In genomic region chr3:154683667-154684066, GRCm38 (mm10) we compare ENCODE assay signal across 26 mouse cellular contexts. TPM values are rescaled to one million over a fixed set of nuclear protein-coding genes. Genes with fewer than 3 reads are reported as not detected.
DNase-seq lines count a peak whose midpoint lies in the region; ATAC-seq and TF ChIP-seq lines count a peak whose summit lies in the region.
"Had no signal": no experiment of that assay in that cellular context is flagged by ENCODE, and none has a peak within 500 bp of the region (broad histone marks: within the 10 kb centered on the region; RNA-seq: fewer than 3 reads in every experiment).

No protein-coding gene starts in this region.

- H3K4me3 ChIP-seq in intestine, embryonic 14.5 days (ENCODE audit: low read depth, low read length), result no peak overlapping the region
- H3K4me3 ChIP-seq in intestine, postnatal 0 days (ENCODE audit: low read depth, low read length), result no peak overlapping the region
- H3K4me3 ChIP-seq in CH12.LX (replicated peaks in 1 of 3; ENCODE audit: low read depth in 2 of 3, low read length in 2 of 3, poor library complexity in 1 of 3), result no peak overlapping the region
- H3K4me3 ChIP-seq in hindbrain, embryonic 10.5 days, result no peak overlapping the region
- H3K4me3 ChIP-seq: embryonic facial prominence, embryonic 12.5 days; embryonic facial prominence, embryonic 15.5 days; heart, embryonic 13.5 days; hindbrain, embryonic 12.5 days; hindbrain, embryonic 15.5 days; kidney, embryonic 15.5 days had no signal

- no peak for ATAC-seq in intestine, embryonic 14.5 days (replicated peaks; ENCODE audit: low FRiP score, low TSS enrichment, low read depth)
- ATAC-seq in intestine, postnatal 0 days, result no peak
- peak; percentile 68 for ATAC-seq in inflammation-experienced regulatory T-cells, adult 6 months
- ATAC-seq: forebrain, embryonic 14.5 days; forebrain, postnatal 0 days had no signal

- no peak overlapping the region for H3K4me2 ChIP-seq in intestine, embryonic 14.5 days (ENCODE audit: low read length)
- no peak overlapping the region for H3K4me2 ChIP-seq in intestine, postnatal 0 days (replicated peaks; ENCODE audit: low read depth)
- no peak overlapping the region for H3K4me2 ChIP-seq in CH12.LX (ENCODE audit: insufficient read depth, low read depth, poor library complexity, severe bottlenecking)
- H3K4me2 ChIP-seq: embryonic facial prominence, embryonic 12.5 days; embryonic facial prominence, embryonic 15.5 days; heart, embryonic 13.5 days; hindbrain, embryonic 12.5 days; hindbrain, embryonic 15.5 days; kidney, embryonic 15.5 days had no signal

- no peaks in the 10 kb centered on the region for H3K79me2 ChIP-seq in CH12.LX (replicated peaks; ENCODE audit: control insufficient read depth, extremely low read depth, insufficient read depth, poor library complexity, severe bottlenecking)

- in situ Hi-C loops in CH12.LX (cut with MboI; ENCODE audit: low pct_ligation_motif_present, low pct_unique_long_range_greater_than_20kb, low sequenced_read_pairs), result no loop called here

- H3K9me3 ChIP-seq in intestine, embryonic 14.5 days (ENCODE audit: control insufficient read depth, low read length), result no peaks in the 10 kb centered on the region
- no peaks in the 10 kb centered on the region for H3K9me3 ChIP-seq in intestine, postnatal 0 days (ENCODE audit: control insufficient read depth)
- H3K9me3 ChIP-seq in CH12.LX (replicated peaks; ENCODE audit: low read length), result no peaks in the 10 kb centered on the region
- H3K9me3 ChIP-seq in hindbrain, embryonic 10.5 days, result no peaks in the 10 kb centered on the region
- H3K9me3 ChIP-seq: embryonic facial prominence, embryonic 12.5 days; embryonic facial prominence, embryonic 15.5 days; heart, embryonic 13.5 days; hindbrain, embryonic 12.5 days; hindbrain, embryonic 15.5 days; kidney, embryonic 15.5 days had no signal

- no peak overlapping the region for H3K27ac ChIP-seq in intestine, embryonic 14.5 days (ENCODE audit: low read depth)
- H3K27ac ChIP-seq in intestine, postnatal 0 days (ENCODE audit: low read depth, low read length), result no peak overlapping the region
- H3K27ac ChIP-seq in CH12.LX (ENCODE audit: insufficient read depth, low read depth), result no peak overlapping the region
- no peak overlapping the region for H3K27ac ChIP-seq in hindbrain, embryonic 10.5 days
- H3K27ac ChIP-seq: embryonic facial prominence, embryonic 12.5 days; embryonic facial prominence, embryonic 15.5 days; heart, embryonic 13.5 days; hindbrain, embryonic 12.5 days; hindbrain, embryonic 15.5 days; kidney, embryonic 15.5 days had no signal

- H3K4me1 ChIP-seq in intestine, embryonic 14.5 days (replicated peaks; ENCODE audit: control insufficient read depth, insufficient read depth, low read length), result no peaks in the 10 kb centered on the region
- H3K4me1 ChIP-seq in intestine, postnatal 0 days (replicated peaks; ENCODE audit: control insufficient read depth, insufficient read depth, low read length), result no peaks in the 10 kb centered on the region
- H3K4me1 ChIP-seq in CH12.LX (ENCODE audit: control insufficient read depth in 1 of 2, insufficient read depth in 2 of 2), result peaks cover 4 to 18% of the 10 kb centered on the region in 2 experiments; a peak in 3 of 4 replicates
- no peaks in the 10 kb centered on the region for H3K4me1 ChIP-seq in hindbrain, embryonic 10.5 days (replicated peaks)
- H3K4me1 ChIP-seq: embryonic facial prominence, embryonic 12.5 days; embryonic facial prominence, embryonic 15.5 days; heart, embryonic 13.5 days; hindbrain, embryonic 12.5 days; hindbrain, embryonic 15.5 days; kidney, embryonic 15.5 days had no signal

- TF ChIP-seq RAD21 in CH12.LX (IDR thresholded peaks at IDR 0.05; ENCODE audit: low read depth, low read length), result no peak

- peak; percentile 2 for DNase-seq in intestine, embryonic 14.5 days (ENCODE audit: low spot score)
- DNase-seq in CH12.LX (ENCODE audit: extremely low read depth), result peak; percentile 83
- no peak for DNase-seq in frontal cortex, adult 2 months (ENCODE audit: extremely low spot score in 1 of 2, low spot score in 1 of 2)
- no peak for DNase-seq in hindbrain, embryonic 10.5 days (ENCODE audit: low spot score)
- DNase-seq: adrenal gland, adult 8-10 months; adrenal gland, postnatal 25 days; cerebellum, adult 11-12 months; cerebellum, adult 8-10 months; cerebellum, postnatal 10 days; cerebellum, postnatal 36 days; forebrain, postnatal 0 days; heart, adult 18-20 months; heart, postnatal 14 days; heart, postnatal 4 days; kidney, adult 11 months; kidney, adult 8-10 months had no signal

- H3K9ac ChIP-seq in intestine, embryonic 14.5 days (ENCODE audit: low read length), result no peak overlapping the region
- H3K9ac ChIP-seq in intestine, postnatal 0 days (ENCODE audit: low read depth, low read length), result no peak overlapping the region
- no peak overlapping the region for H3K9ac ChIP-seq in CH12.LX (ENCODE audit: insufficient read depth, low read depth)
- H3K9ac ChIP-seq: embryonic facial prominence, embryonic 12.5 days; embryonic facial prominence, embryonic 15.5 days; forebrain, postnatal 0 days; heart, embryonic 13.5 days; hindbrain, embryonic 12.5 days; hindbrain, embryonic 15.5 days; kidney, embryonic 15.5 days had no signal

- dilution Hi-C loops in CH12.LX (cut with MboI; ENCODE audit: extremely low pct_ligation_motif_present, extremely low pct_unique_long_range_greater_than_20kb, low sequenced_read_pairs), result no loop called here

- no peaks in the 10 kb centered on the region for H3K27me3 ChIP-seq in intestine, embryonic 14.5 days (replicated peaks; ENCODE audit: control insufficient read depth, insufficient read depth, low read length)
- H3K27me3 ChIP-seq in intestine, postnatal 0 days (replicated peaks; ENCODE audit: control insufficient read depth, insufficient read depth, low read length), result no peaks in the 10 kb centered on the region
- peaks cover 5% of the 10 kb centered on the region for H3K27me3 ChIP-seq in CH12.LX (replicated peaks)
- no peaks in the 10 kb centered on the region for H3K27me3 ChIP-seq in hindbrain, embryonic 10.5 days (ENCODE audit: insufficient read depth, poor library complexity, severe bottlenecking)
- H3K27me3 ChIP-seq: embryonic facial prominence, embryonic 12.5 days; embryonic facial prominence, embryonic 15.5 days; hindbrain, embryonic 12.5 days; hindbrain, embryonic 15.5 days had no signal

- TF ChIP-seq POLR2A in CH12.LX (IDR thresholded peaks at IDR 0.05; ENCODE audit: low read depth, low read length), result no peak

- peak; percentile 67; the same call in 1 of the 2 replicates for TF ChIP-seq EP300 in CH12.LX (IDR thresholded peaks at IDR 0.05; ENCODE audit: low read length)

- no peak for TF ChIP-seq CTCF in intestine, postnatal 0 days (IDR thresholded peaks at IDR 0.05; ENCODE audit: low read depth)
- TF ChIP-seq CTCF in CH12.LX (conservative IDR thresholded peaks at IDR 0.05 in 1 of 2, IDR thresholded peaks at IDR 0.05 in 1 of 2; ENCODE audit: low read depth in 2 of 2, low read length in 2 of 2), result no peak

- H3K36me3 ChIP-seq in intestine, embryonic 14.5 days (ENCODE audit: control insufficient read depth, insufficient read depth, low read length), result no peaks in the 10 kb centered on the region
- H3K36me3 ChIP-seq in intestine, postnatal 0 days (ENCODE audit: control insufficient read depth, insufficient read depth), result no peaks in the 10 kb centered on the region
- no peaks in the 10 kb centered on the region for H3K36me3 ChIP-seq in CH12.LX (replicated peaks in 1 of 2; ENCODE audit: control insufficient read depth in 1 of 2, insufficient read depth in 1 of 2, low read length in 1 of 2)
- no peaks in the 10 kb centered on the region for H3K36me3 ChIP-seq in hindbrain, embryonic 10.5 days
- H3K36me3 ChIP-seq: embryonic facial prominence, embryonic 12.5 days; embryonic facial prominence, embryonic 15.5 days; heart, embryonic 13.5 days; hindbrain, embryonic 12.5 days; hindbrain, embryonic 15.5 days; kidney, embryonic 15.5 days had no signal

- 78% methylated on average over 2 of the region's 2 CpGs for WGBS in intestine, embryonic 14.5 days
- 74% methylated on average over 2 of the region's 2 CpGs for WGBS in intestine, postnatal 0 days
- WGBS in hindbrain, embryonic 10.5 days, result 83% methylated on average over 2 of the region's 2 CpGs

TF ChIP-seq in CH12.LX, 34 proteins besides CTCF, POLR2A, EP300 and RAD21:
- TF ChIP-seq JUN (IDR thresholded peaks at IDR 0.05; ENCODE audit: insufficient read depth, low read depth, low read length), result peak; percentile 42; the same call in 1 of the 2 replicates
- TF ChIP-seq TBP (conservative IDR thresholded peaks at IDR 0.05; ENCODE audit: low read depth, low read length), result no peak
- TF ChIP-seq MEF2A (IDR thresholded peaks at IDR 0.05; ENCODE audit: borderline replicate concordance, low read depth, low read length), result no peak
- peak; percentile 28; the same call in 1 of the 2 replicates for TF ChIP-seq ETS1 (conservative IDR thresholded peaks at IDR 0.05; ENCODE audit: low read depth, low read length)
- no peak for TF ChIP-seq USF1 (IDR thresholded peaks at IDR 0.05; ENCODE audit: low read depth, low read length)
- TF ChIP-seq SMC3 (IDR thresholded peaks at IDR 0.05; ENCODE audit: low read depth, low read length), result no peak
- TF ChIP-seq BHLHE40 (IDR thresholded peaks at IDR 0.05; ENCODE audit: low read depth, low read length), result 0 out of 2 replicates have a peak, but pooled peaks have one; percentile 7
- TF ChIP-seq RCOR1 (conservative IDR thresholded peaks at IDR 0.05; ENCODE audit: low read depth, low read length), result no peak
- TF ChIP-seq ZNF384 (IDR thresholded peaks at IDR 0.05; ENCODE audit: low read depth, low read length), result no peak
- peak; percentile 44; the same call in 1 of the 2 replicates for TF ChIP-seq ELF1 (IDR thresholded peaks at IDR 0.05; ENCODE audit: low read depth, low read length)
- peak; percentile 53 for TF ChIP-seq IRF4 (IDR thresholded peaks at IDR 0.05; ENCODE audit: low read depth, low read length)
- no peak for TF ChIP-seq NRF1 (IDR thresholded peaks at IDR 0.05; ENCODE audit: low read depth, low read length)
- no peak for TF ChIP-seq CHD1 (IDR thresholded peaks at IDR 0.05; ENCODE audit: low read depth, low read length)
- TF ChIP-seq KAT2A (IDR thresholded peaks at IDR 0.05; ENCODE audit: insufficient replicate concordance, low read length), result no peak
TF ChIP-seq in CH12.LX: peak in this region for 5.

RNA-seq across cellular contexts. Expression of gene Erich3, which starts 20.0 kb away (rescaled TPM):
- 0.09 and 0.55 TPM in 2 replicates for polyA plus RNA-seq in intestine, embryonic 14.5 days (2014; fragmentation: Nextera tagmentation; extraction: Ambion mirVana)
- 0.08 and 0.12 TPM in 2 replicates for polyA plus RNA-seq in intestine, postnatal 0 days (2015; fragmentation: Nextera tagmentation; extraction: Ambion mirVana)
- total RNA-seq in CH12.LX (2012; rRNA removed) (0.38 and 0.42 TPM in 2 replicates), CH12.LX (2014; rRNA removed) (2.1 and 2.3 TPM in 2 replicates)
- polyA plus RNA-seq in CH12.LX (2012; ENCODE audit: insufficient read length, low read depth), result 1.9 and 2.0 TPM in 2 replicates
- not detected for polyA plus RNA-seq in inflammation-experienced regulatory T-cells, adult 6 months (2017; shearing (Covaris generic))
- polyA plus RNA-seq in frontal cortex, adult 2 months (2012; rRNA removed), result 8.2 and 9.7 TPM in 2 replicates
- 0.27 and 0.69 TPM in 2 replicates for polyA plus RNA-seq in hindbrain, embryonic 10.5 days (2016; fragmentation: Nextera tagmentation; extraction: Ambion mirVana)
- total RNA-seq: MEL had no signal

Comparison
In these comparisons a context has a peak if more than half of its experiments do, and no peak if none do; other contexts are left out.
1. DNase-seq: peak in intestine, embryonic 14.5 days (single experiment) and CH12.LX (single experiment); none in frontal cortex, adult 2 months (0 of 2) and hindbrain, embryonic 10.5 days (single experiment).